Mouse (Mus musculus) cerebellum, adult 11-12 months (tissue): ENCODE measurements around the gene Trim10.
A peak's percentile ranks its signal among the peaks of the same experiment; 100 is the strongest.

Source experiments
- DNase-seq: peaks from one replicate; pipeline ENCODE4 v3.0.0; 2022

The Trim10 gene

GRCm38 (mm10) chr17:36869284-36869954, at the start of gene Trim10:
TSS of gene Trim10 (plus strand) at chr17:36869574.
- DNase-seq, result no peak

GRCm38 (mm10) chr17:36824005-36824404, 45.4 kb upstream of the Trim10 start:
- DNase-seq, result no peak

- peak; percentile 51 for DNase-seq
These were observed 43.8 kb upstream of the Trim10 start for GRCm38 (mm10) chr17:36825525-36825924.

GRCm38 (mm10) chr17:36826002-36826401, 43.4 kb upstream of the Trim10 start:
- peak; percentile 81 for DNase-seq

- no peak for DNase-seq
These were observed 40.9 kb upstream of the Trim10 start for GRCm38 (mm10) chr17:36828488-36828887.

GRCm38 (mm10) chr17:36830470-36830869, 38.9 kb upstream of the Trim10 start:
- no peak for DNase-seq

GRCm38 (mm10) chr17:36832694-36833093, 36.7 kb upstream of the Trim10 start:
- no peak for DNase-seq

- peak; percentile 57 for DNase-seq
These were observed 33.6 kb upstream of the Trim10 start for GRCm38 (mm10) chr17:36835591-36836426.

- no peak for DNase-seq
These were observed 33.0 kb upstream of the Trim10 start for GRCm38 (mm10) chr17:36836427-36836812.

- DNase-seq, result peak; percentile 97
These were observed 32.3 kb upstream of the Trim10 start, which contains the start of gene Trim26 for GRCm38 (mm10) chr17:36836874-36837647. TSS of gene Trim26 (plus strand) at chr17:36837134.

GRCm38 (mm10) chr17:36839001-36839400, 30.4 kb upstream of the Trim10 start:
- DNase-seq, result no peak

GRCm38 (mm10) chr17:36839931-36840330, 29.4 kb upstream of the Trim10 start:
- no peak for DNase-seq

- DNase-seq, result no peak
These were observed 28.4 kb upstream of the Trim10 start for GRCm38 (mm10) chr17:36840961-36841445.

- no peak for DNase-seq
These were observed 25.7 kb upstream of the Trim10 start for GRCm38 (mm10) chr17:36843696-36844095.

GRCm38 (mm10) chr17:36844286-36844719, 25.1 kb upstream of the Trim10 start:
- no peak for DNase-seq

- DNase-seq, result no peak
These were observed 24.6 kb upstream of the Trim10 start for GRCm38 (mm10) chr17:36844725-36845124.

- no peak for DNase-seq
These were observed 20.5 kb upstream of the Trim10 start for GRCm38 (mm10) chr17:36848911-36849310.

- DNase-seq, result no peak
These were observed 19.4 kb upstream of the Trim10 start for GRCm38 (mm10) chr17:36849992-36850391.

- DNase-seq, result no peak
These were observed 18.2 kb upstream of the Trim10 start for GRCm38 (mm10) chr17:36851200-36851599.

- no peak for DNase-seq
These were observed 17.7 kb upstream of the Trim10 start for GRCm38 (mm10) chr17:36851627-36852026.

- DNase-seq, result no peak
These were observed 13.9 kb upstream of the Trim10 start for GRCm38 (mm10) chr17:36855484-36855883.

GRCm38 (mm10) chr17:36856236-36856635, 13.1 kb upstream of the Trim10 start:
- no peak for DNase-seq

GRCm38 (mm10) chr17:36858181-36858580, 11.2 kb upstream of the Trim10 start:
- DNase-seq, result no peak
